Mouse (Mus musculus) testis, postnatal 10 days (tissue): ENCODE measurements around the gene Ppp1r18.
A peak's percentile ranks its signal among the peaks of the same experiment; 100 is the strongest.

Source experiments
- DNase-seq: peaks from one replicate; pipeline ENCODE4 v3.0.0; 2021; ENCODE audit warnings: low spot score

The Ppp1r18 gene

DNA sequence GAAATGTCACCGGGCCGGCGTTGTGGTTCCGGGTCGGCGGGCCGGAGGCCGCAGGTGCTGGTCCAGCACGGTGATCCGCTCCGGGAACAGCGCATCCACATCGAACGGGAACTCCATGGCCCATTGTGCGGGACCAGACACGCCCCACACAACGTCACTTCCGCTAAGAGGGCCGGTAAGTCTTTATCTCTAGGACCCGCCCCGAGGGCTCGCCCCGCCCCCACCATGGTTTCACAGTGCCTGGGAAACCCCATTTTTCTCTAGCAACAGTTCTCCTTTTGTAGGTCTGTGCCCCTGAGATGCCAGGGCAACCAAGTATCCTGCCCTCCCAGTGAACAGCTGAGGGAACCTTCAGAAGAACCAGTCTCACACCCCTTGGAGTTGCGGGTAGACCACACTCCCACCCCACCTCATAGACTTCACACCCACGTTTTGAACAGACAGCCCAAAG is 44.6 kb downstream of the Ppp1r18 start, which contains the start of gene Atat1:
Gene Atat1, minus strand, starts transcription at position 157 of the 451 bp plus-strand sequence.
- DNase-seq, result peak; percentile 99

DNA sequence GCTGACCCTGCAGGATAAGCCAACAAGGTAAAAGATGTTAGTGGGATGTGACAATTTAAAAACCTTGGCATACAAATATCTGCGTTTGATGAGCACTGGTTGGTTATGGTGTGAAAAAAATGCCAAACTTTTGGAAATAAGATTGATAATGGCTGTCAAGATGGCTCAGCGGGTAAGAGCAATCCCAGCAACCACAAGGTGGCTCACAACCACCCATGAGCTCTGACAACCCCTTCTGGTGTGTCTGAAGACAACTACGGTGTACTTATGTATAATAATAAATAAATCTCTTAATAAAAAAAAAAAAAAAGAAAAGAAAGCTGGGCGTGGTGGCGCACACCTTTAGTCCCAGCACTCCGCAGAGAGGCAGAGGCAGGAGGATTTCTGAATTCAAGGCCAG is 49.6 kb downstream of the Ppp1r18 start:
- DNase-seq, result no peak

DNA sequence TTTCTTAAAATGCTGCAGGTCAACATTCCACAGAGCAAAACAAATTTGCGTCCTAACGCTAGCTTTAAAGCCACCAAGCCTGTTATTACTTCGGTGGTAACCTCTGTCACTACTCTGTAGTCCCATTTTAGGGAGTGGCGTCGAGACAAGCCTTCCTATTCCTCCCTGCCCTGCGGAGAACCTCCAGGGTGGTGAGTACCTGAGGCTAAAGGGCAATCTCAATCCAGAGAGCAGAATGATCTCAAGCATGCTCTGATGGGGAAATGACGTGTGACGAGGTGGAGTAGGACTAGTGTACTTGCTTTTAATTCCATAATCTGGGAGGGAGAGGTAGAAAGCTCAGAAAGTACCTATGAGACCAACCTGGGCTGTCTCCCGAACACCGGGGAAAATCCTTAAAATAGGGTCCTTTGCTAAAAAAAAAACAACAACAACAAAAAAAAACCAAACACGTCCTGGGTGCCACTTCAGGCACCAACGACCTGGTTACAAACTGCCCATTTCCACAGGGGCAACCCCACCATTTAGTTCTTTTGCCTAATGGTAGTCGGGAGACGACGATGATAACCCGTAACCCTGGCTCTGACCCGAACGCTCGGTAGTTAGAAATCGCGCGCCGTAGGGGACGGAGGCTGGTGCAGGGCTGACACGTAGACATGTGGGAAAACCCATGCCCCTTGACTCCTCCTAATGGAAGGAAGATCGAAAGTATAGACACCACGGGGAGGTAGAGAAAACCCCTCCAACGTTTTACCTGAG is 50.3 kb downstream of the Ppp1r18 start:
- DNase-seq, result no peak

DNA sequence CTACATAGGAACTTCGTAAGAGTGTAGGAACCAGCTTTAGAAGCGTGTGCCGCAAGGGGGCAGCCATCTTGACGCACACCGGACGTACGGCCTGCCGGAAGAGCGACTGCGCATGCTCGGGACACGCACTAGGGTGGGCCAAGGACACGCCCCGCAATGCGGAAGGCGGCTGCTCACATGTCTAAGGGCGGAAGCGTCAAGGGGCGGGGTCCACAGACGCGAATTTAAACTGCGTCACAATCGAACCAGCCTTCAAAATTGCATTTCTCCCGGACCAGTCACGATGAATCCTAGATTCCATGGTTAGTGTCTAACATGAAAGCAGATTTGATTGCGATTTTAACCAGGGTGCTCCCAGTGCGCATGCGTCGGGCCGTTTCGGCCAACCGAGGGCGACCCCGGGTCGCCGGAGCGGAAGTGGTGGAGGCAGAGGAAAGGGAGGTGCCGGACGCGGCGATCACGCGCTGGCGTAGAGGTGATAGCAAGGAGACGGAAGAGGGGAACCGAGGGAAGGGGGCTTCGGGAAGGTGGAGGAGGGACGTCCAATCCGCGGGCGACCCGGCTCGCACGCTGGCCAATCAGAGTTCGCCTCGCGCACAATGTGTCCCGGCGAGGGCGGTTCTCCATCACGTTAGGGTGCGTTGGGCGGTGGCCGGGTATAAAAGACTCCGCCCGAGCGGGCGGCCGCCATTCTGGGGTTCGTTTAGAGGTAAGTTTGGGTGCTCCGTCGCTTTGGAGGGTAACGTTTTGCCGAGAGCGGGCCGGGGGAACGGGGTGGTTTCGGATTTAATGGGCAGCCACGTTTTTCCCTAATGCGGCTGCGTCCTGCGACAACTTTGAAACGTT is 51.1 kb downstream of the Ppp1r18 start, which contains the start of the genes Mrps18b and Ppp1r10:
Gene Mrps18b, minus strand, starts transcription at position 93 of the 846 bp plus-strand sequence.
Gene Ppp1r10, plus strand, starts transcription at position 138 of the 846 bp plus-strand sequence.
- peak; percentile 97 for DNase-seq

DNA sequence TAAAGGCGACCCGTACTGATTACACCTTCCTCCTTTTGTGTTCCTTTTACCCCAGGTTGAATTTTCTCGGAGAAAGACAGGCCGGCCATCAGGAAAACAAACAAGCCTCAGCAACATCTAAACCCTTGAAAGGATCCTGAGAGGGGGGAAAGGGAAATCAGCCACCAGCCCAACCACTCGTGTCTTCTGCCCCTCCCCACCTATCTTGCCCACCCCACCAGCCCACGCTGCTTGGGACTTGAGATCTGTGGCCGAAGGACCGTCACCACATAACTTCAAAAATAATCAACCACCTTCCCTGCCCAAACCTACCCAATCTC is 51.7 kb downstream of the Ppp1r18 start:
- DNase-seq, result no peak

DNA sequence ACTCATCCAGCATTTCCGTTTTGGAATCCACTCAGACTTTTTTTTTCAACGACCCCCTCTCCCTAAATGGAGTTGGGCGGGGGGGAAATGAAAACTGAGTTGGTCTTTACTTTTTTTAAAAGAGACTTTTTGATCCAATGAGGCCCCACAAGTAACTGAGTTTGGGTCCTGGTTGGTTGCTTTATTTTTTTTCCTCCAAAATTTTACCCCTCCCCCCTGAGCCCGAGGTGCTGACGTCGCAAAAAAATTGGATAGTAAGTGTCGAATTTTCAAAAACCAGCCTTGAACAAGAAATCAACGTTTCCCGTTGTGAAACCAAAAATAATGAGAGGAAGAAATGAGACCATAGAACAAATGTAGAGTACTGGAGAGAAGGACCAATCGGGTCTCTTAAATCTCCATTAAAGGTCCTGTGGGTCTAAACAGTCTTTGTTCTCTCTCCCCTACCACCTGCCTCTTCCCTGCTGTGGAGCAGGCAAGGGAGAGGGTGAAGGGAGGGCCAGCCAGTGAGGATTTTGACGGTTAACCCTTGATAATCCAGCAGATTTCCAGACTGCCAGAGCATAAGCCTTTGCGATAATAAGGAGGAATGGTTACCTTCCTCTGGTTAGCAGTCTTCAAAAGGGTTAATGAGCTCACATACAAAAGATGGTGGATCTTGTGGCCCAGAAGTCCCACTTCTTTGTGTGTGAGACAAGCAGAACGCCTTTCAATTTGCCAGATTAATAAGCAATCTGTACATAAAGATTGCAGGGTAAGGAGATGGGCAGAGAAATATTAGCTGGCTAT is 52.3 kb downstream of the Ppp1r18 start:
- no peak for DNase-seq

DNA sequence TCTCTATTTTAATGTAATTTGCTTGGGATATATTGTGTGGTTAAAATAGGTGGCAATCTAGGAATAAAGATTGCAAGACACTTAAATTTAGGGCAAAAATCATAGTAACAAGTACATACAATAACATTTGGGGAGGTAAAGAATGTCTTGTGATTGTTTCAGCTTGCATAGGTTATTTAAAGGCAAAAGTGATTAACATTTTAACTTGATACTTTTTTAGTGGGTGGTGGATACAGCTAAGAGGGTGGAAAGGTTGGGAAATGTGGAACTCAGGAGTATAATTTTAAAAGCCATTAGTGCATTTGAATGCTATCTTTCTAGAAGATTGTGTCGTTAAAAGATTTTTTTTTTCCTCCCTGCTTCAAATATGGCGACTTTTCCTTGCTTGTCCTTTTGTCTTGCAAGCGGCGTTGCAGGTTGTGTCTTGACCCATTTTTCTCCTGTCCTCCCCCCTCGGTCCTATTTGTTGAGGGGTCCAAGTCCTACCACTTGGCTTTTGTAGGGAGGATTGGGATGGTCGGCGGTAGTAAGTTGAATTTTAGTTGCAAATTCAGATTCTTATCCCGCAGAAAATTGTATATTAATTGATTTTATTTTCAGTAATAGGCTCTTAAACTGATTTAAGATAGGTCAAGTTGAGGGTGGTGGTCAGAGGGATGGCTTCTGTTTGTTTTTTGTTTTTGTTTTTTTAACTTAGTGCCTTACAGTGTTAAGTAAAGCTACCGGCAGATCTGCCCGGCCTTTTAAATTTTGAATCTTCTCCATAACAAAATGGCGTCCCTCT is 53.1 kb downstream of the Ppp1r18 start:
- no peak for DNase-seq

DNA sequence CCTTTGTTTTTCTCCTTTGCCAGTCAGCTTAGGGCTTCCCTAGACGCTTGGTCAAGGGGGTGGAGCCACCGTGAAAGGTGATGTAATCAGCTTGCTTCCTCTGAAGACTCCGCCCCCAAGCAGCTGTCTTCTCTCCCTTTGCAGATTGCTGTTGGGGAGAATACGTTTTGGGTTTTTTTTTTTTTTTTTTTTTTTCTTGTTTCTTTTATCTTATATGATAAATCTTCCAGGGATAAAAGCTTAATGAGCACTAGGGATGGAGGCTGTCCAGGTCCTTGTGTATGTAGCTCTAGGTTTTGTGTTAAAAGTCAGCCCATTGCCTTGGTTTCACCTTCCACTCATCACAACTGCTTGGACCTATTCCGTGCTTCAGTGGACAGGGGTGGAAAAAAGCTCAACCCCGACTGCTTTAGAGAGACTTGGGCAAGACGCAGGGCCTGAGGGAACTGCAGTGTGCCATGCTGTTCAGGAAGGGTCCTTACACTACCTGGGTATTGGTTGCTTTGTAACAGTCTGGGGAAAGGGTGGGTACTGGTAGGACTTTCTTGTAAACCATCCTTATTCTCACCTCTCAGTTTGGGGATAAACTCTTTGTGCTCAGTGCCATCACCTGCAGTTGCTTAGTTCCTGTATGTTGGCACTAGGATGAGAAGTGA is 53.8 kb downstream of the Ppp1r18 start:
- peak; percentile 96 for DNase-seq

DNA sequence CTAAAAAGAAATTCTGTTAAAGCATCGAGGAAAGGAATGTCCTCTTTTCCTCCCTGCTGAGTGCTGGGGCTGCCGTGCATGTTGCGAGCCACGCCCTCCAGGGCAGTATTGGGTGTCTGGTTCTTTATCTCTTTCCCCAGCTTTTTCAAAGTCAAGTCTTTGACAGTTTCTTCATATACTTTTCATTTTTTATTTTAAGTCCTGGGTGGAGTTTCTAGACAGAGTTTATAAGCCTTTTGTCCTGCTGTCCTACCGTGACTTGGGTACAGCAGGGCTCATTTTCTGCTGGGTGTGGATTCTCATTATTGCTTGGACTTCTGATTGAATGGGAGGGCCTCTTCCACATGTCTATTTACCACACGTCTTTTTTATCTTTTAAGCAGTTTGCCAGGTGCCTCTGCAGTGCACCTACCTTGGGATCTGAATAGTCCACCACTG is 54.5 kb downstream of the Ppp1r18 start:
- DNase-seq, result no peak

DNA sequence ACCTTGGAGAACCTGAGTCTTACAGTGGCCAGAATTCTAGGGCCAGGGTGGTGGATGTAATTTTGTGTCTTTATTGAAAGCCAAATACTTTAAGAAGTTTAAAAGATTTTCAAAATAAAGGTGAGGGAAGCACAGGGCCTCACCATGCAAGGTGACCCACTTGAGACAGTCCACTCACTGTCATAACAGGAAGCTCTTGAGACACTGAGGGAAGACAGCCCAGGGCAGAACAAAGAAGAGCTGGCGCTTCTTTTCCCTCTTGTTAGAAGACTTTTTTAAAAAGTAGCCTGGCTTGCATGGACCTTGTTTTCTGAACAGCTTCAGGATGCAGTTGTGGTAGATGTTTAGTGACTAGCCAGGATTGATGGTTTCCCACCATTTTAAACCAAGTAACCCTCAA is 55.0 kb downstream of the Ppp1r18 start:
- no peak for DNase-seq

DNA sequence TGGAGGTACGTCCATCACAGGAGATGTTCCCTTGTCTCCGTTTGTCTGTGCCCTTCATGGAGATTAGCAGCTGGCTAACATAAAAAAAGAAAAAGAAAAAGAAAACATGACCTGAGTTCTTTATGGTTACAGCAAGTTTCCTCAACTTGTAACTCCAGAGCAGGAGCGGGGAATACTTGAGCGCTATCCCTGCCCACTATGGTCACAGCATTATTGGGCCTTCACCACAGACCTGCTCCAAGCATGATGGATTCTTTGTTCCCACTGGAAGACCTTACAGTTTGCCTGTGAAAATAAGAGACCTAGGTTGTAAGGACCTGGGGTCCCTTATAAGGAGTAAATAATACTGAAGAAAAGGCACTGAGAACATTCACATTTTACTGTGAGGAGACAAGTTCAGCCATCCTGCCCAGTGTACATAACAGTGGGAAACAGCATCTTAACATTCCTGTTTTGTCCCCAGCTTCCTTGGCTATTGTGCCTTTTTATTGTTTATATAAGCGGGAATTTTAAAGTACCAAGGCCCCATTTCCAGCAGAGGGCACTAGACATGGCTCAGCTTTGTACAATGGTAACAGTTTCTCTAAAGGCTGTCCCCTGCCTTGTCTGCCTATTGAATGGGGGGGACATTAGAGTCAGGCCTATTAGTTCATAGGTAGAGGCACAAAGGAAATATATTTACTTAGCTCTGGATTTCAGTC is 55.6 kb downstream of the Ppp1r18 start:
- DNase-seq, result no peak

DNA sequence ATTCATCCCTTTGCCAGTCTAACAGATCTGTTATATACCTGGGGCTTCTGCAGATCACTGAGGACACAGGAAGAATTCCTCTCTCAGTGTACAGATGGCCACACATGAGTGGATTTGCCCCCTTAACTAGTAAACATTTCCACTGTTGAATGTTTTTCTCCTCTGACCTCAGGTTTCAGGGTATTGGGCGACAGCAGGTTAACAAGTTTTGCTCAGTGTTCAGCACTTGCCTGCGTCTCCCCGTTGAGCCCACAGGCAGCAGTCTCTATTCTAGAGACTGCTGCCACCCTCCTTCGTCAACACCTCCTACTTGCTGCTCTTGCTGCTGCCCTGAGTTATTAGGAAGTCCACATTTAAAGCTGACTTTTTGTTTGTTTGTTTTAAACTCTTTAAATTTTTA is 56.3 kb downstream of the Ppp1r18 start:
- DNase-seq, result no peak

DNA sequence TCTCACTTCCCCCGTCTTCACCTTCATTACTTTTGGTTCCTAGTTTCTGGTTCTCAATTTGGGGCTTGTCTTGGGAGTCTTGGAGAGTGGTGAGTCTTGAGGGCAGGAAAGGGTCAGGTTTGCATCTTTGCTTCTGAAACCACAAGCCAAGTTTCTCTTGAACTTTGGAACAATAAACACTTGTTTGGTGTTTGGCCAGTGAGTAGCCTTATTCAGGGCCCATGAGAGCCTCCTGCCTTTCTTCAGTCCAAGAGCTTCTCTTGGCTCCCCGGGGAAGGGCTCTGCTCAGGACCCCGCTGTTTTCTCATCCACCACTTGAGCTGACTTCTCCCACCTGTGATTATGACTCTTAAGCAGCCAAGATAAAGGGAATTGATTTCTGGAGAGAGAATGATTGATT is 57.2 kb downstream of the Ppp1r18 start:
- DNase-seq, result no peak

DNA sequence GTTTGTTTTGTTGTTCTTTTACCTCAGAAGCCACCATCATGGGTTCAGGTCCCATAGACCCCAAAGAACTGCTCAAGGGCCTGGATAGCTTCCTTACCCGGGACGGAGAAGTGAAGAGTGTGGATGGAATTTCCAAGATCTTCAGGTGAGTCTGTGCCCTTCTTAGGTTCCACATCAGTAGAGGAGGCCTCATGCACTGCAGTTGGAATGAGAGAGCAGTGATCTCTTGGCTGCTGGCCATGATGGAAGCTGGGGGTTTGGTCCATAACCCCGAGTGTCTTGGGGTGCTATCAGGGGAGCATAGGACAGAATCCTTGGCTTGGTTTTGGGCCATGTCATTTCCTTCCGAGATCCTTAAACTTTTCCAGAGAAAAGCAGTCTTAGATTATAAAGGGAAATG is 57.9 kb downstream of the Ppp1r18 start:
- DNase-seq, result no peak
